Mouse (Mus musculus) cortical plate, adult 2 months (tissue): ENCODE measurements around the gene Gm1043. TPM values are rescaled to one million over a fixed set of nuclear protein-coding genes. Genes with fewer than 3 reads are reported as not detected.

Experiments
- H3K27ac ChIP-seq: fragments of 200-500 bp; 2 replicates; pipeline ENCODE4 v1.5.1; 2012; ENCODE audit warnings: low read length, control low read depth, inconsistent platforms; ENCODE audit not compliant: insufficient read depth
- H3K4me1 ChIP-seq: fragments of 200-500 bp; 2 replicates; pipeline ENCODE4 v1.6.1; 2011; ENCODE audit warnings: low read length; ENCODE audit not compliant: control insufficient read depth, insufficient read depth
- H3K4me3 ChIP-seq: fragments of 200-500 bp; 2 replicates; pipeline ENCODE4 v1.5.1; 2011; ENCODE audit warnings: mild to moderate bottlenecking, low read length, control low read depth; ENCODE audit not compliant: insufficient read depth
- CTCF ChIP-seq: fragments of 200-500 bp; IDR thresholded peaks from 2 replicates; pipeline ENCODE4 v1.5.1; 2011; ENCODE audit warnings: mild to moderate bottlenecking, control low read depth, low read length; ENCODE audit not compliant: insufficient read depth; ENCODE audit errors: extremely low read depth
- POLR2A ChIP-seq: fragments of 200-500 bp; IDR thresholded peaks from 2 replicates; pipeline ENCODE4 v1.6.1; 2011; ENCODE audit warnings: mild to moderate bottlenecking, low read length, control low read depth; ENCODE audit not compliant: insufficient read depth; ENCODE audit errors: extremely low read depth
- polyA plus RNA-seq: library from polyadenylated mRNA; depleted of rRNA; stranded (reverse); fragments of >200 nt; gene quantifications from 2 replicates; pipeline ENCODE4 v1.2.3, GENCODE M21; 2012

Gm1043 gene
- polyA plus RNA-seq, 1 experiment = 20.1 TPM

- no peak for TF ChIP-seq POLR2A
- no peak for TF ChIP-seq CTCF
- Histone ChIP-seq H3K4me1 (peaks cover 6% of the 10 kb centered on the region), H3K4me3 (no peak overlapping the region), H3K27ac (no peak overlapping the region)
Measured at GRCm38 (mm10) chr5:37107111-37107510, 21.9 kb downstream of the Gm1043 start.

- TF ChIP-seq POLR2A (no peak), CTCF (no peak)
- Histone ChIP-seq H3K4me3 (no peak overlapping the region), H3K4me1 (peaks cover 4% of the 10 kb centered on the region), H3K27ac (no peak overlapping the region)
Measured at GRCm38 (mm10) chr5:37107611-37108010, 22.4 kb downstream of the Gm1043 start.

- TF ChIP-seq CTCF = peak; percentile 83
- no peak for TF ChIP-seq POLR2A
- no peak overlapping the region for H3K27ac ChIP-seq
- H3K4me3 ChIP-seq = no peak overlapping the region
- peaks cover 4% of the 10 kb centered on the region for H3K4me1 ChIP-seq
Measured at GRCm38 (mm10) chr5:37109280-37109849, 24.2 kb downstream of the Gm1043 start.

GRCm38 (mm10) chr5:37112389-37112788 is 27.2 kb downstream of the Gm1043 start:
- Histone ChIP-seq H3K4me1 (no peaks in the 10 kb centered on the region), H3K27ac (no peak overlapping the region), H3K4me3 (no peak overlapping the region)
- TF ChIP-seq POLR2A (no peak), CTCF (no peak)

GRCm38 (mm10) chr5:37117126-37117525 is 32.0 kb downstream of the Gm1043 start:
- 0 out of 2 replicates have a peak, but pooled peaks cover 1% of the 10 kb centered on the region for H3K4me1 ChIP-seq
- H3K27ac ChIP-seq = no peak overlapping the region
- H3K4me3 ChIP-seq = no peak overlapping the region
- TF ChIP-seq CTCF (no peak), POLR2A (no peak)

GRCm38 (mm10) chr5:37118242-37118641 is 33.1 kb downstream of the Gm1043 start:
- Histone ChIP-seq H3K27ac (no peak overlapping the region), H3K4me1 (0 out of 2 replicates have a peak, but pooled peaks cover 1% of the 10 kb centered on the region), H3K4me3 (no peak overlapping the region)
- TF ChIP-seq CTCF (peak; percentile 75), POLR2A (no peak)

GRCm38 (mm10) chr5:37121186-37121680 is 36.1 kb downstream of the Gm1043 start:
- TF ChIP-seq POLR2A (no peak), CTCF (no peak)
- Histone ChIP-seq H3K27ac (no peak overlapping the region), H3K4me3 (no peak overlapping the region), H3K4me1 (0 out of 2 replicates have a peak, but pooled peaks cover 1% of the 10 kb centered on the region)

GRCm38 (mm10) chr5:37131841-37132240 is 46.7 kb downstream of the Gm1043 start:
- Histone ChIP-seq H3K4me3 (no peak overlapping the region), H3K4me1 (no peaks in the 10 kb centered on the region), H3K27ac (no peak overlapping the region)
- TF ChIP-seq POLR2A = no peak
- no peak for TF ChIP-seq CTCF

GRCm38 (mm10) chr5:37141745-37142144 is 56.6 kb downstream of the Gm1043 start:
- Histone ChIP-seq H3K4me1 (no peaks in the 10 kb centered on the region), H3K4me3 (no peak overlapping the region), H3K27ac (no peak overlapping the region)
- no peak for TF ChIP-seq CTCF
- no peak for TF ChIP-seq POLR2A

- TF ChIP-seq CTCF (peak; percentile 85), POLR2A (no peak)
- no peaks in the 10 kb centered on the region for H3K4me1 ChIP-seq
- no peak overlapping the region for H3K27ac ChIP-seq
- no peak overlapping the region for H3K4me3 ChIP-seq
Measured at GRCm38 (mm10) chr5:37147536-37147935, 62.4 kb downstream of the Gm1043 start.

GRCm38 (mm10) chr5:37150650-37151049 is 65.5 kb downstream of the Gm1043 start:
- Histone ChIP-seq H3K27ac (no peak overlapping the region), H3K4me1 (no peaks in the 10 kb centered on the region), H3K4me3 (no peak overlapping the region)
- TF ChIP-seq POLR2A (no peak), CTCF (no peak)
